Mouse (Mus musculus) MEL (cell line): Measurements from ENCODE around the gene Nr1h4. TPM values are rescaled to one million over a fixed set of nuclear protein-coding genes. Genes with fewer than 3 reads are reported as not detected.

Experiments
- DNase-seq: peaks from one replicate; pipeline ENCODE4 v3.0.0; 2011; ENCODE audit warnings: low read depth, low spot score
- H3K27ac ChIP-seq: 2 replicates; pipeline ENCODE4 v1.5.1; 2012; ENCODE audit warnings: low read depth, mild to moderate bottlenecking, control low read depth, low read length, moderate library complexity; ENCODE audit not compliant: control insufficient read depth
- H3K27me3 ChIP-seq, 2 experiments: fragments of 150-350 bp in 1 of 2; sonication (generic) in 1 of 2; 2 replicates each; pipeline ENCODE4 v1.6.1; 2012; ENCODE audit warnings: low read length in 2 of 2, mild to moderate bottlenecking in 2 of 2, improper control_type of control experiment in 1 of 2, moderate library complexity in 1 of 2; ENCODE audit not compliant: insufficient read depth in 2 of 2, control insufficient read depth in 1 of 2
- H3K36me3 ChIP-seq, 2 experiments: 2 replicates each; pipeline ENCODE4 v1.6.1; 2012 to 2014; ENCODE audit warnings: low read length in 2 of 2, improper control_type of control experiment in 1 of 2, inconsistent platforms in 1 of 2, mild to moderate bottlenecking in 1 of 2; ENCODE audit not compliant: insufficient read depth in 2 of 2, control insufficient read depth in 1 of 2
- H3K4me1 ChIP-seq, 2 experiments: fragments of 150-350 bp in 1 of 2; sonication (generic) in 1 of 2; 2 replicates each; pipeline ENCODE4 v1.6.1; 2012; ENCODE audit warnings: low read length in 2 of 2, improper control_type of control experiment in 1 of 2, mild to moderate bottlenecking in 1 of 2; ENCODE audit not compliant: insufficient read depth in 2 of 2, control insufficient read depth in 1 of 2
- H3K4me3 ChIP-seq, 2 experiments: fragments of 150-350 bp in 1 of 2; sonication (generic) in 1 of 2; 2 replicates each; pipeline ENCODE4 v1.5.1; 2012; ENCODE audit warnings: low read depth in 2 of 2, low read length in 2 of 2, mild to moderate bottlenecking in 2 of 2, moderate library complexity in 2 of 2, control low read depth in 1 of 2, improper control_type of control experiment in 1 of 2; ENCODE audit not compliant: control insufficient read depth in 1 of 2, insufficient read depth in 1 of 2
- H3K79me2 ChIP-seq: 2 replicates; pipeline ENCODE4 v1.6.1; 2012; ENCODE audit warnings: mild to moderate bottlenecking, low read length, moderate library complexity; ENCODE audit not compliant: control insufficient read depth, poor library complexity, insufficient read depth
- H3K9ac ChIP-seq: 2 replicates; pipeline ENCODE4 v1.6.1; 2012; ENCODE audit warnings: low read depth, mild to moderate bottlenecking, control low read depth, low read length, moderate library complexity; ENCODE audit not compliant: control insufficient read depth, poor library complexity, severe bottlenecking
- H3K9me3 ChIP-seq: fragments of 150-350 bp; sonication (generic); replicated peaks from 2 replicates; pipeline ENCODE4 v1.6.1; 2012; ENCODE audit warnings: mild to moderate bottlenecking, low read length, improper control_type of control experiment, moderate library complexity; ENCODE audit not compliant: insufficient read depth
- BHLHE40 ChIP-seq: IDR thresholded peaks from 2 replicates; pipeline ENCODE4 v1.6.1; 2012; ENCODE audit warnings: low read depth, mild to moderate bottlenecking, inconsistent platforms, low read length, improper control_type of control experiment, borderline replicate concordance
- CHD1 ChIP-seq: IDR thresholded peaks from 2 replicates; pipeline ENCODE4 v1.6.1; 2012; ENCODE audit warnings: low read depth, mild to moderate bottlenecking, inconsistent platforms, low read length, improper control_type of control experiment
- CTCF ChIP-seq, 3 experiments: IDR thresholded peaks in 2 of 3; conservative IDR thresholded peaks in 1 of 3; 2 replicates each; pipeline ENCODE4 v1.5.1; 2011 to 2012; ENCODE audit warnings: low read length in 3 of 3, low read depth in 2 of 3, mild to moderate bottlenecking in 2 of 3, improper control_type of control experiment in 1 of 3, inconsistent platforms in 1 of 3, mixed read lengths in 1 of 3, moderate library complexity in 1 of 3; ENCODE audit not compliant: control insufficient read depth in 1 of 3, insufficient read depth in 1 of 3, poor library complexity in 1 of 3, severe bottlenecking in 1 of 3
- HCFC1 ChIP-seq: IDR thresholded peaks from 2 replicates; pipeline ENCODE4 v1.6.1; 2012; ENCODE audit warnings: low read depth, mild to moderate bottlenecking, inconsistent platforms, low read length, improper control_type of control experiment, moderate library complexity
- KAT2A ChIP-seq: conservative IDR thresholded peaks from 2 replicates; pipeline ENCODE4 v1.6.1; 2012; ENCODE audit warnings: low read depth, low read length, improper control_type of control experiment, inconsistent platforms
- MAX ChIP-seq: IDR thresholded peaks from 2 replicates; pipeline ENCODE4 v1.6.1; 2011; ENCODE audit warnings: low read length, improper control_type of control experiment
- MAZ ChIP-seq: IDR thresholded peaks from 2 replicates; pipeline ENCODE4 v1.6.1; 2012; ENCODE audit warnings: low read depth, mild to moderate bottlenecking, inconsistent platforms, low read length, improper control_type of control experiment
- MYC ChIP-seq: IDR thresholded peaks from 2 replicates; pipeline ENCODE4 v1.6.1; 2011; ENCODE audit warnings: low read depth, mild to moderate bottlenecking, low read length, improper control_type of control experiment, moderate library complexity
- NELFE ChIP-seq: IDR thresholded peaks from 2 replicates; pipeline ENCODE4 v1.6.1; 2011; ENCODE audit warnings: low read depth, low read length, improper control_type of control experiment
- POLR2A ChIP-seq, 2 experiments: IDR thresholded peaks; 2 replicates each; pipeline ENCODE4 v1.6.1; 2011 to 2012; ENCODE audit warnings: low read length in 2 of 2, mild to moderate bottlenecking in 2 of 2, control low read depth in 1 of 2, improper control_type of control experiment in 1 of 2, low read depth in 1 of 2, moderate library complexity in 1 of 2; ENCODE audit not compliant: control insufficient read depth in 1 of 2, insufficient read depth in 1 of 2, poor library complexity in 1 of 2
- RAD21 ChIP-seq: IDR thresholded peaks from 2 replicates; pipeline ENCODE4 v1.6.1; 2011; ENCODE audit warnings: mild to moderate bottlenecking, low read depth, low read length, improper control_type of control experiment
- SIN3A ChIP-seq: IDR thresholded peaks from 2 replicates; pipeline ENCODE4 v1.6.1; 2012; ENCODE audit warnings: low read length, improper control_type of control experiment, inconsistent platforms
- TAL1 ChIP-seq: IDR thresholded peaks from 2 replicates; pipeline ENCODE4 v1.6.1; 2012; ENCODE audit warnings: mild to moderate bottlenecking, inconsistent platforms, low read length, moderate library complexity, mixed read lengths
- UBTF ChIP-seq: IDR thresholded peaks from 2 replicates; pipeline ENCODE4 v1.6.1; 2012; ENCODE audit warnings: low read depth, mild to moderate bottlenecking, inconsistent platforms, low read length, improper control_type of control experiment, moderate library complexity, borderline replicate concordance; ENCODE audit not compliant: insufficient read depth
- USF1 ChIP-seq: IDR thresholded peaks from 2 replicates; pipeline ENCODE4 v1.6.1; 2014; ENCODE audit warnings: low read depth, mild to moderate bottlenecking, inconsistent platforms, low read length, improper control_type of control experiment, moderate library complexity
- ZC3H11A ChIP-seq: IDR thresholded peaks from 2 replicates; pipeline ENCODE4 v1.6.1; 2012; ENCODE audit warnings: low read depth, mild to moderate bottlenecking, inconsistent platforms, low read length, improper control_type of control experiment
- polyA plus RNA-seq, 2 experiments: library from polyadenylated mRNA; stranded (reverse) in 1 of 2; unstranded in 1 of 2; fragments of >175 nt in 1 of 2; fragments of >200 nt in 1 of 2; gene quantifications; 2 replicates each; pipeline versions ENCODE4 v1.2.1 to v1.2.4; 2012; ENCODE audit warnings: low replicate concordance in 2 of 2, low read depth in 1 of 2; ENCODE audit not compliant: insufficient read length in 2 of 2, insufficient read depth in 1 of 2, missing spikeins in 1 of 2
- total RNA-seq: library from RNA; depleted of rRNA; stranded (reverse); fragments of 300-350 nt; gene quantifications from 2 replicates; pipeline ENCODE4 v1.2.3, GENCODE M21; 2012; rRNA removed

The Nr1h4 gene
- total and polyA plus RNA-seq, 3 experiments, result not detected

DNA sequence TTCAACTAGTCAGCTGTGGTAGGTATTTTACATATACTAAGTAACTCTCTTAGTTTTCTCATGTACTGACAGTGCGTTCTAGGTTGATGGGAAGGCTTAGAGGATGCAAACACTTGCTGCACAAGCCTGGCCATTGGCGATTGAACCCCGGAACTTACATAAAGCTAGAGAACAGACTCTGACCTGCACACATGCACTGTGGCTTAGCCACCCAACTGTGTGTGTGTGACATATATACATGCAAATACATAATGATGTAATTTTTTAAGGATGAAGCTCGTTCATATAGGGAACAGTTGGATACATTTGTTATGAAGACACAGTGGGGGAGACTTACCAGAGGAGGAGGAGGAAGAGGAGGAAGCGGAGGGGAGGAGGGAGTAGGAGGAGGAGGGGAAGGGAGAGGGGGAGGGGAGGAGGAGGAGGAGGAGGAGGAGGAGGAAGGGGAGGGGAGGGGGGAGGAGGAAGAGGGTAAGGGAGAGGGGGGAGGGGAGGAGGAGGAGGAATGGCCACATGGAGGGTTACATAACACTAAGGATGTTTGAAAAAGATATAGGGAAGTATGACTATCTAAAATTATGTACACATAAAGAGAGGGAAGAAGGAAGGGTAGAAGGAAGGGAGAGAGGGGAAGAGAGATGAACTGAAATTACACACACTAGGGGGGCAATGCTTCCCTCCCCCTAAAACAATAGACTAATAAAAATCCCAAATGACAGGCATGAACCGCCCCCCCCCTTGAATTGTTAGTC lies 126.5 kb downstream of the Nr1h4 start:
- Histone ChIP-seq H3K79me2 (no peaks in the 10 kb centered on the region), H3K4me1 (no peaks in the 10 kb centered on the region; a peak in 1 of 4 replicates), H3K9ac (no peak overlapping the region), H3K27ac (no peak overlapping the region), H3K9me3 (no peaks in the 10 kb centered on the region), H3K4me3 (no peak overlapping the region), H3K36me3 (peaks cover 0 to 2% of the 10 kb centered on the region in 2 experiments; a peak in 2 of 4 replicates), H3K27me3 (no peaks in the 10 kb centered on the region)
- no peak for DNase-seq
- TF ChIP-seq MAZ (no peak), MAX (no peak), CTCF (IDR thresholded peaks at IDR 0.05 in 2 of 3, conservative IDR thresholded peaks at IDR 0.05 in 1 of 3; ENCODE audit: control insufficient read depth in 1 of 3, insufficient read depth in 1 of 3, low read depth in 2 of 3, low read length in 3 of 3, poor library complexity in 1 of 3, severe bottlenecking in 1 of 3) (no peak), RAD21 (no peak), MYC (no peak), CHD1 (no peak), NELFE (no peak), KAT2A (no peak), UBTF (no peak), TAL1 (no peak), ZC3H11A (no peak), BHLHE40 (no peak), HCFC1 (no peak)

DNA sequence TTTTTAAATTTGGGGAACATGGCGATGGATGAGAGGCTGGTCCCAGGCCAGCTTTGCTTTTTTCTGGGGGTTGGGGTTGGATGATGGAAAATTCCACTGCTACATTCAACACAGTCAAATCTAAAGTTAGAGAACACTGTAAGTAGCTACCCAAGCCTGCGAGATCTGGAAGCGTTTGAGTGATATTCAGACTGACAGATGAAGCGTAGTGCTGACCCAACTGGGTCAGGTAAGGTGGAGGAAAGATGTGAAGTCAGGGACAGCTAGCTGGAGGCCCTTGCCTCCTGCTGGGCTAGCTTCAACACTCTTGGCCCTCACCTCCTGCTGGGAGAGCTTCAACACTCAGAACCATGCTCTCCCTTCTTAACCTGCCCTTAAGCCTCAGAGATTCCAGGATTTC lies 128.4 kb downstream of the Nr1h4 start:
- Histone ChIP-seq H3K9ac (no peak overlapping the region), H3K36me3 (peaks cover 0 to 2% of the 10 kb centered on the region in 2 experiments; a peak in 1 of 4 replicates), H3K9me3 (no peaks in the 10 kb centered on the region), H3K27ac (no peak overlapping the region), H3K4me3 (no peak overlapping the region), H3K4me1 (no peaks in the 10 kb centered on the region; a peak in 1 of 4 replicates), H3K79me2 (no peaks in the 10 kb centered on the region), H3K27me3 (0 out of 4 replicates have a peak, but pooled peaks cover 0 to 2% of the 10 kb centered on the region in 2 experiments)
- no peak for DNase-seq
- TF ChIP-seq SIN3A, result no peak
- TF ChIP-seq POLR2A (IDR thresholded peaks at IDR 0.05; ENCODE audit: control insufficient read depth in 1 of 2, insufficient read depth in 1 of 2, low read depth in 1 of 2, low read length in 2 of 2, poor library complexity in 1 of 2), result no peak
- TF ChIP-seq TAL1, result no peak
- TF ChIP-seq MAX, result no peak
- no peak for TF ChIP-seq USF1

Other genes with a start within 250 kb of the Nr1h4 start
- not detected in 2 replicates for gene Ano4, start 188.8 kb downstream of the Nr1h4 start, total RNA-seq
- gene Ano4, start 188.8 kb downstream of the Nr1h4 start, polyA plus RNA-seq, result not detected
- 2.9 and 3.4 TPM in 2 replicates for gene Gas2l3, start 89.6 kb downstream of the Nr1h4 start, total RNA-seq
- 1 to 10 TPM in 1 of 2 experiments, not detected in 1; 3.7 TPM for gene Gas2l3, start 89.6 kb downstream of the Nr1h4 start, polyA plus RNA-seq
- gene Slc17a8, start 87.7 kb upstream of the Nr1h4 start, total RNA-seq, result not detected in 2 replicates
- gene Slc17a8, start 87.7 kb upstream of the Nr1h4 start, polyA plus RNA-seq, result not detected
- gene Scyl2, start 152.7 kb upstream of the Nr1h4 start, total RNA-seq, result 19.8 and 21.8 TPM in 2 replicates
- gene Scyl2, start 152.7 kb upstream of the Nr1h4 start, polyA plus RNA-seq, result 10 to 100 TPM in 1 of 2 experiments, not detected in 1; 27.9 TPM
- gene Actr6, start 198.7 kb upstream of the Nr1h4 start, total RNA-seq, result 14.4 and 14.6 TPM in 2 replicates
- 100 to 1,000 TPM in 1 of 2 experiments, 10 to 100 TPM in 1; 15.3 to 414 TPM for gene Actr6, start 198.7 kb upstream of the Nr1h4 start, polyA plus RNA-seq
- gene Uhrf1bp1l, start 211.4 kb upstream of the Nr1h4 start, total RNA-seq, result 26.0 and 29.4 TPM in 2 replicates
- gene Uhrf1bp1l, start 211.4 kb upstream of the Nr1h4 start, polyA plus RNA-seq, result 10 to 100 TPM; 23.7 to 44.8 TPM